Mouse (Mus musculus) limb, embryonic 14.5 days (tissue): Measurements from ENCODE around the gene Tas2r134. TPM values are rescaled to one million over a fixed set of nuclear protein-coding genes. Genes with fewer than 3 reads are reported as not detected.

Experiments used
- ATAC-seq: fragments of 200-750 bp; cut with Nextera tagmentation; 2 replicates; pipeline ENCODE4 v1.8.0; 2017; ENCODE audit warnings: low read depth, moderate number of reproducible peaks, moderate TSS enrichment; ENCODE audit not compliant: low FRiP score
- DNase-seq: peaks from one replicate; pipeline ENCODE4 v3.0.0-alpha.2; 2015; ENCODE audit warnings: low spot score
- H3K27ac ChIP-seq: fragments of 300-500 bp; sonication (generic); replicated peaks from 2 replicates; pipeline ENCODE4 v1.5.1; 2014; ENCODE audit warnings: low read depth, mild to moderate bottlenecking, low read length, moderate library complexity, mixed read lengths
- H3K27me3 ChIP-seq: fragments of 300-500 bp; sonication (generic); 2 replicates; pipeline ENCODE4 v1.6.1; 2014; ENCODE audit warnings: low read length, mixed read lengths; ENCODE audit not compliant: control insufficient read depth, insufficient read depth
- H3K36me3 ChIP-seq: fragments of 300-500 bp; sonication (generic); 2 replicates; pipeline ENCODE4 v1.6.1; 2014; ENCODE audit warnings: mild to moderate bottlenecking, low read length, moderate library complexity, mixed read lengths; ENCODE audit not compliant: control insufficient read depth, insufficient read depth
- H3K4me1 ChIP-seq: fragments of 300-500 bp; sonication (generic); 2 replicates; pipeline ENCODE4 v1.6.1; 2014; ENCODE audit warnings: antibody characterized with exemption, low read length, mixed read lengths; ENCODE audit not compliant: control insufficient read depth, insufficient read depth
- H3K4me2 ChIP-seq: fragments of 300-500 bp; sonication (generic); replicated peaks from 2 replicates; pipeline ENCODE4 v1.6.1; 2014; ENCODE audit warnings: low read depth, mild to moderate bottlenecking, low read length, moderate library complexity; ENCODE audit not compliant: severe bottlenecking
- H3K4me3 ChIP-seq: fragments of 300-500 bp; sonication (generic); replicated peaks from 2 replicates; pipeline ENCODE4 v1.5.1; 2014; ENCODE audit warnings: low read length
- H3K9ac ChIP-seq: fragments of 300-500 bp; sonication (generic); 2 replicates; pipeline ENCODE4 v1.6.1; 2014; ENCODE audit warnings: mild to moderate bottlenecking, low read depth, low read length, moderate library complexity; ENCODE audit not compliant: severe bottlenecking
- H3K9me3 ChIP-seq: fragments of 300-500 bp; sonication (generic); 2 replicates; pipeline ENCODE4 v1.6.1; 2016; ENCODE audit warnings: low read length; ENCODE audit not compliant: control insufficient read depth
- POLR2A ChIP-seq: fragments of 200-500 bp; IDR thresholded peaks from 2 replicates; pipeline ENCODE4 v1.8.0; 2012; ENCODE audit warnings: inconsistent platforms, mild to moderate bottlenecking, moderate library complexity, borderline replicate concordance; ENCODE audit not compliant: insufficient read depth, insufficient read length; ENCODE audit errors: extremely low read depth
- WGBS: fragments of 180-500 bp; shearing (Covaris S2); extraction: QIAGEN DNeasy Blood & Tissue Kit; methylation state at CpG from one replicate; pipeline ENCODE4 v1.1.7; 2014; 5-methylcytosine and 5-hydroxymethylcytosine counted together
- polyA plus RNA-seq, 2 experiments: library from polyadenylated mRNA; depleted of rRNA in 1 of 2; stranded (reverse) in 1 of 2; unstranded in 1 of 2; fragments of >200 nt; fragmentation: Nextera tagmentation in 1 of 2; extraction: Ambion mirVana in 1 of 2; gene quantifications; 2 replicates each; pipeline versions ENCODE4 v1.2.1 to v1.2.3; 2012 to 2014

Tas2r134 gene
- polyA plus RNA-seq, 2 experiments, result not detected

GRCm38 (mm10) chr2:51610305-51610704, 17.0 kb upstream of the Tas2r134 start:
- Histone ChIP-seq H3K27ac (no peak overlapping the region), H3K27me3 (no peaks in the 10 kb centered on the region), H3K4me1 (no peaks in the 10 kb centered on the region), H3K9ac (no peak overlapping the region), H3K4me3 (no peak overlapping the region), H3K9me3 (no peaks in the 10 kb centered on the region), H3K4me2 (no peak overlapping the region), H3K36me3 (no peaks in the 10 kb centered on the region)
- WGBS, result 53% methylated on average over 10 of the region's 10 CpGs
- DNase-seq (no peak), ATAC-seq (no peak)
- TF ChIP-seq POLR2A, result no peak

GRCm38 (mm10) chr2:51610897-51611296, 16.4 kb upstream of the Tas2r134 start:
- DNase-seq (no peak), ATAC-seq (no peak)
- TF ChIP-seq POLR2A, result no peak
- no peak overlapping the region for H3K4me2 ChIP-seq
- H3K9ac ChIP-seq, result no peak overlapping the region
- H3K27me3 ChIP-seq, result no peaks in the 10 kb centered on the region
- H3K36me3 ChIP-seq, result no peaks in the 10 kb centered on the region
- no peaks in the 10 kb centered on the region for H3K9me3 ChIP-seq
- no peak overlapping the region for H3K4me3 ChIP-seq
- H3K27ac ChIP-seq, result no peak overlapping the region
- H3K4me1 ChIP-seq, result no peaks in the 10 kb centered on the region
- 37% methylated on average over 2 of the region's 2 CpGs for WGBS

GRCm38 (mm10) chr2:51613716-51614115, 13.6 kb upstream of the Tas2r134 start:
- DNase-seq (no peak), ATAC-seq (no peak)
- Histone ChIP-seq H3K27me3 (no peaks in the 10 kb centered on the region), H3K4me1 (no peaks in the 10 kb centered on the region), H3K4me2 (no peak overlapping the region), H3K27ac (no peak overlapping the region), H3K4me3 (no peak overlapping the region), H3K36me3 (no peaks in the 10 kb centered on the region), H3K9me3 (no peaks in the 10 kb centered on the region), H3K9ac (no peak overlapping the region)
- TF ChIP-seq POLR2A, result no peak
- WGBS, result 55% methylated on average over 4 of the region's 4 CpGs

DNA sequence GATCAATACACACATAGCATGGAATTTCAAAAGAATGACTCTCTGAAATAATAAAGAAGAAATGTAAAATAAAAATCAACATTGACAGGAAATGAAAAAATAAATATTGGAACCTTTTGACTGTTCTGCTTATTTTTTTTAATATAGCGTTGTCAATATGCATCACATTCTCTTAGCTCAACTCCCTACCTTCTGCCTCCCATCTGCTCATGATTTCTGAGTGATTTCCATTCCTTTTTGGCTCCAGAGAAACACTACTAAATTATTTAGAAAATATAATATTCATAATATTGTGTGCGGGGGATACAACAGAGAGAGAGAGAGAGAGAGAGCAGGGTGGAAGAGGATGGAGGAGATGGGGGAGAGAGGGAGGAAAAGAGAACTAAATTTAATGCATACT, 5.4 kb upstream of the Tas2r134 start:
- no peak overlapping the region for H3K4me3 ChIP-seq
- no peaks in the 10 kb centered on the region for H3K27me3 ChIP-seq
- DNase-seq (no peak), ATAC-seq (no peak)
- no peak overlapping the region for H3K4me2 ChIP-seq
- H3K9me3 ChIP-seq, result no peaks in the 10 kb centered on the region
- H3K27ac ChIP-seq, result no peak overlapping the region
- TF ChIP-seq POLR2A, result no peak
- H3K9ac ChIP-seq, result no peak overlapping the region
- H3K4me1 ChIP-seq, result no peaks in the 10 kb centered on the region
- WGBS, result 88% methylated on average over 2 of the region's 2 CpGs
- no peaks in the 10 kb centered on the region for H3K36me3 ChIP-seq

- Histone ChIP-seq H3K4me1 (no peaks in the 10 kb centered on the region), H3K27ac (no peak overlapping the region), H3K9ac (no peak overlapping the region), H3K4me2 (no peak overlapping the region), H3K9me3 (no peaks in the 10 kb centered on the region), H3K36me3 (no peaks in the 10 kb centered on the region), H3K4me3 (no peak overlapping the region), H3K27me3 (no peaks in the 10 kb centered on the region)
- ATAC-seq, result no peak
- TF ChIP-seq POLR2A, result no peak
- 85% methylated on average over 3 of the region's 3 CpGs for WGBS
- no peak for DNase-seq
Observed at GRCm38 (mm10) chr2:51626007-51626406, 1.3 kb upstream of the Tas2r134 start.

GRCm38 (mm10) chr2:51631428-51631827, 4.1 kb downstream of the Tas2r134 start:
- Histone ChIP-seq H3K27ac (no peak overlapping the region), H3K9ac (no peak overlapping the region), H3K4me2 (no peak overlapping the region), H3K9me3 (no peaks in the 10 kb centered on the region), H3K4me3 (no peak overlapping the region), H3K27me3 (no peaks in the 10 kb centered on the region), H3K36me3 (no peaks in the 10 kb centered on the region), H3K4me1 (no peaks in the 10 kb centered on the region)
- ATAC-seq (no peak), DNase-seq (no peak)
- TF ChIP-seq POLR2A, result no peak
- 65% methylated on average over 2 of the region's 2 CpGs for WGBS
